Mouse (Mus musculus): ENCODE measurements at regions not wholly inside any gene's neighbourhood (a gene's known extent, or its start where the extent isn't known, plus 50 kb on each side); places are given as distances from the start of the nearest gene placed in this dataset.
A peak's percentile ranks its signal among the peaks of the same experiment; 100 is the strongest.

DNA sequence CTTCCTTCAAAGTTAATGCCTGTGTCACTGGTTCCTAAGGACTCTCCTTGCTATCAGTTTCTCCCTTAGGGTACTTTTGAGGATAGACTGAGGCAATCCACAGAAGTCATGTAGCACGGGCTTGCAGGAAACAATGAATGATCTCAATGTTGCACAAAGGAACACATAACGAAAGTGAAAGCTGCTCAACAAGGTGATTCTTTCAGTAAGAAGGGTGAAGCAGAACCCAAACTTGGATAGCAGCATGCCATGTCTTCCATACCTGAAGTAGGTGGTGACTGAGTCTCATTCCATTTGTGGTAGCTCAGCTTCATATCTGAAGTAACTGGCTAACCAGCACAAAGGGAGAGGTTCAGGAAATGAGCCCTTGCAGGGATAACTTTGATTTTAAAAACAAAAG lies 325.7 kb downstream of the H2al1j start:
- Histone ChIP-seq H3K27ac (ENCODE audit: insufficient read depth, low read depth, low read length) (no peak overlapping the region), H3K4me3 (ENCODE audit: low read depth, low read length) (no peak overlapping the region), H3K36me3 (ENCODE audit: control insufficient read depth, insufficient read depth, low read length) (no peaks in the 10 kb centered on the region), H3K4me1 (ENCODE audit: control insufficient read depth, insufficient read depth, insufficient read length, low read length) (peaks cover 8% of the 10 kb centered on the region; the same call in 1 of the 2 replicates), H3K27me3 (ENCODE audit: control insufficient read depth, insufficient read depth, low read length) (no peaks in the 10 kb centered on the region)
- no peak for TF ChIP-seq POLR2A (IDR thresholded peaks at IDR 0.05; ENCODE audit: low read depth, low read length)
- TF ChIP-seq CTCF (IDR thresholded peaks at IDR 0.05; ENCODE audit: extremely low read depth, insufficient read length, insufficient replicate concordance, low read depth, low read length) = no peak
- 38% methylated on average over 2 of the region's 2 CpGs for WGBS

DNA sequence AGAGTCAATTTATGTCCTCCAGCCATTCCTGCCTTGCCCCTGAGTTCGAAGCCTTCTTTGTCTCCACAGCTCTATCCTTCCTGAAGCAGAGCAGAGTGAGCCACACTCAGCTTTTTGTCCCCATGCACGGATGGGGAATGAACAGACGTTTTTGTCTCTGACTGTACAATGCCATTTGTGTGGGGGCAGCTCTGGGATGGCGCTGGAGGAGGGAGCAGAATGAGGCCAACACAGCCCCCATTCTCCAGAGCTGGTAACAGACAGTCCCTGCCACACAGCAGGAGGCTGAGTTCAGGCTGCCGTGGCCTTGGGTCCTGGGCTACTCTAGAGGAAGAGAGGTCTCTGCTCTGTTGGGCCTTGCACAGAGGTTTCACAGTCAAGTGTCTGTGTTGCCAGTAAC lies 327.4 kb downstream of the H2al1j start:
- Histone ChIP-seq H3K27me3 (ENCODE audit: control insufficient read depth, insufficient read depth, low read length) (no peaks in the 10 kb centered on the region), H3K27ac (ENCODE audit: insufficient read depth, low read depth, low read length) (no peak overlapping the region), H3K36me3 (ENCODE audit: control insufficient read depth, insufficient read depth, low read length) (no peaks in the 10 kb centered on the region), H3K4me1 (ENCODE audit: control insufficient read depth, insufficient read depth, insufficient read length, low read length) (peaks cover 12% of the 10 kb centered on the region; the same call in 1 of the 2 replicates), H3K4me3 (ENCODE audit: low read depth, low read length) (no peak overlapping the region)
- TF ChIP-seq CTCF (IDR thresholded peaks at IDR 0.05; ENCODE audit: extremely low read depth, insufficient read length, insufficient replicate concordance, low read depth, low read length) (no peak), POLR2A (IDR thresholded peaks at IDR 0.05; ENCODE audit: low read depth, low read length) (no peak)
- 88% methylated on average over 5 of the region's 5 CpGs for WGBS

DNA sequence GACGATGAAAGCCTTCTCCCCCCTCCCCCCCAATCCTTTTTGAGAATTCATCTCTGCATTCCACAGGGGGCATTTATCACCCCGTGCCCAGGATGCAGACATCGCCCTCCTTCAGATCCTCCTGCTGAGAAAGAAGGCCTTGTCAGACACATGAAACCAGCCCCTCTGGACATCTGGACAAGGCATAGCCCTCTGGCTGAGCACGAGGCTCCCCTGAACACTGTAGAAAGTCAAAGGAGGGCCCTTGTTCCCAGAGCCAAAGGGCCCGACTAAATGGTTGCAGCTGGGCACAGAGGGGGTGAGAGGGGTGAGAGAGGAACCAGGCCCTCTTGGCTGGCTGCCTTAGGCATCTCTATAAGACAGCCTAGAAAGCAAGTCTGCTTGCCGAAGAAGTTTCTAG lies 327.8 kb downstream of the H2al1j start:
- WGBS = 83% methylated on average over 6 of the region's 6 CpGs
- H3K4me3 ChIP-seq (ENCODE audit: low read depth, low read length) = no peak overlapping the region
- H3K36me3 ChIP-seq (ENCODE audit: control insufficient read depth, insufficient read depth, low read length) = no peaks in the 10 kb centered on the region
- H3K27me3 ChIP-seq (ENCODE audit: control insufficient read depth, insufficient read depth, low read length) = no peaks in the 10 kb centered on the region
- TF ChIP-seq CTCF (IDR thresholded peaks at IDR 0.05; ENCODE audit: extremely low read depth, insufficient read length, insufficient replicate concordance, low read depth, low read length) (no peak), POLR2A (IDR thresholded peaks at IDR 0.05; ENCODE audit: low read depth, low read length) (no peak)
- no peak overlapping the region for H3K27ac ChIP-seq (ENCODE audit: insufficient read depth, low read depth, low read length)
- H3K4me1 ChIP-seq (ENCODE audit: control insufficient read depth, insufficient read depth, insufficient read length, low read length) = peaks cover 12% of the 10 kb centered on the region; the same call in 1 of the 2 replicates

DNA sequence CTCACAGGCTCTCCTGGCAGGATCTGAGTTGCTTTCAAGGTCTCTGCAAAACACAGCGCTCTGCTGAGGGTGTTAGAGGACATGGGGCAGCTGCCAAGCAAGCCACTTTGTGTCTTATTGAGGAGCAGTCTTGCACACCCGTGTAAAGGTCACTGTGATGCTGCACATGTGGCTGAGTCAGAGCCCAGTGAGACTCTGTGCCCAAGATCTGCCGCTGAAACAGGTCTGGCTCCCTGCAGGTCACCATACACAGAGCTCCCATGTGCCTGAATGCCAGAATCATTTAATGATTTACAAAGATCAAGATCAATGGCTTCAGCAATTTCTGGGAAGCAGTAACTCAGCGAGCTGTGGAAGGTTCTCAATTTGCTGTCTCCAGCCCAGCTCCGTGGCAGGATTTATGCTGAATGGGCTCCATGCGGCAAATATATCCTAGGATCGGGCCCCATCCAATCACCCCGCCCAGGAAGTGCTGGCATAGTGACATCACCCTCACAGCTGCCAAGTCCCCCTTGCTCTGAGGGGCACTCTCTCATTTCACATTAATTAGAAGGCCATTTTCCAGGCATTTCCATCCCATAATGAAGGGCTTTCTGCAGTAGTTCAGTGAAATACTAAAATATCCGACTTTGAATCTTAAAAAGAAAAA lies 330.1 kb downstream of the H2al1j start:
- Histone ChIP-seq H3K27me3 (ENCODE audit: control insufficient read depth, insufficient read depth, low read length) (no peaks in the 10 kb centered on the region), H3K27ac (ENCODE audit: insufficient read depth, low read depth, low read length) (peak overlapping the region; percentile 95), H3K4me3 (ENCODE audit: low read depth, low read length) (no peak overlapping the region), H3K36me3 (ENCODE audit: control insufficient read depth, insufficient read depth, low read length) (no peaks in the 10 kb centered on the region), H3K4me1 (ENCODE audit: control insufficient read depth, insufficient read depth, insufficient read length, low read length) (peaks cover 12% of the 10 kb centered on the region; the same call in 1 of the 2 replicates)
- TF ChIP-seq POLR2A (IDR thresholded peaks at IDR 0.05; ENCODE audit: low read depth, low read length) (no peak), CTCF (IDR thresholded peaks at IDR 0.05; ENCODE audit: extremely low read depth, insufficient read length, insufficient replicate concordance, low read depth, low read length) (no peak)
- WGBS = 29% methylated on average over 9 of the region's 9 CpGs

DNA sequence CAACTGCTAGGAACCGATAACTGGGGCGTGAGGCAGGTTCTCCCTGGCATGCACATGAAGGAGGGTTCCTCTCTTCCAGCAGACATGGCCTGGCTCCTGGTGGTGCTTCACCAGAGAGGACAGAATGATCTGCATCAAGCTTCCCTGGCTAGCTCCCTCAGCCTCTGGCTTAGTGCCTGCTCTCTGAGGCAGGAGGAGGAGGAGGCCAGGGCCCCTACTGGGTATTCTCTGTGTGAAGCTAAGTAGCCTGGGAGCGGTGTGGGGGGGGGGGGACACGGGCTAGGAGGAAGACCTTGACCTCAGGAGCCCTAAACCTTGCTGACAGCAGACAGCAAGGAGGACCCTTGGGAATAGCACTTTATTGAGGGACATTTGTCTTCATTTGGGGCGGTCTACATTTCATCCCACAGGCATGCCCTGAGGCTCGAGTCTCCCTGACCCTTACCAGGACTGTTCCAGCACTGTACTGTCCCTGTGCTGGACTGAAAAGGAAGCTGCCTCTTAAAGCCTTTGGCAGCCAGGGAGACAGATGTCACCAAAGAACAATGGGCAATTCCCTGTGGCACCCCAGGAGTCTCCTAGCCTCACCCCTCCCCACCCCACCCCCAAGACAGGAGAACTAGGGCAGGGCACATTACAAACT lies 335.7 kb downstream of the H2al1j start:
- Histone ChIP-seq H3K27me3 (ENCODE audit: control insufficient read depth, insufficient read depth, low read length) (no peaks in the 10 kb centered on the region), H3K36me3 (ENCODE audit: control insufficient read depth, insufficient read depth, low read length) (no peaks in the 10 kb centered on the region), H3K4me1 (ENCODE audit: control insufficient read depth, insufficient read depth, insufficient read length, low read length) (peaks cover 24% of the 10 kb centered on the region; the same call in 1 of the 2 replicates), H3K4me3 (ENCODE audit: low read depth, low read length) (no peak overlapping the region), H3K27ac (ENCODE audit: insufficient read depth, low read depth, low read length) (no peak overlapping the region)
- TF ChIP-seq POLR2A (IDR thresholded peaks at IDR 0.05; ENCODE audit: low read depth, low read length) = no peak
- TF ChIP-seq CTCF (IDR thresholded peaks at IDR 0.05; ENCODE audit: extremely low read depth, insufficient read length, insufficient replicate concordance, low read depth, low read length) = no peak
- WGBS = 68% methylated on average over 6 of the region's 6 CpGs

DNA sequence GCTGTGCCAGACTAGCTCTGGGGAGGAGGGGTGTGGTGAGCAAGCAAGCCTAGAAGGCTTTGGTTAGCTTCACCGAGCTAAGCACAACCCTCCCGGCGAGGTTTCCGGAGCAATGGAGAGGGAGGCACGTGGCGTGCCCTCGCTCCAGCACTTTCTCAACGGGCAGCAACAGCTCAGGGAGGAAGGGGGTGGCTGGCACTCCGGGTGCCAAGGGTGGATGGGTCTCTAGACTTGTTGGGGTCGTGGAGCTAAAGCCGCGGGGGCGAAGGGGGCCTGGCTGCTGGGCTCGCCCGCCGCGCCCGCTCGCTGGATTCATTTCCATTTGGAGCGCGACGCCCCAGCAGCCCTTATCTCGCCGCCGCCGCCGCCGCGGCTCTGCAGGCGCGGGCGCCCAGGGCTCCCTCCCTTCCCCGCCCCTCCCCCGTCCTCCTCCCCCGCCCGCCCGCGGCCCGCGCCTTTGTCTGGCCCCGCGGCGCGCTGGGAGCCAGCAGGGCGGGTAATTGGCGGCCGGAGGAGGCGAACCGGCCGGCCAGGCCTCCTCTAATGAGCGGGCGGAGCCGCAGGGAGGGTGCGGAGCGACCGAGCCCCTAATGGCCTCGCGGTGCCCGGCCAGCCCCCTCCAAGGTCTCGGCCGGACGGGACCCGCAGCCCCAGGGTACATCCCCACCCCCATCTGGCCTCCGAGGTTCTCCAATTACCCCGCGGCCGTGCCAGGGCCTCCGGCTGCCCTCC lies 336.9 kb downstream of the H2al1j start:
- Histone ChIP-seq H3K4me1 (ENCODE audit: control insufficient read depth, insufficient read depth, insufficient read length, low read length) (peaks cover 26% of the 10 kb centered on the region; the same call in 1 of the 2 replicates), H3K36me3 (ENCODE audit: control insufficient read depth, insufficient read depth, low read length) (no peaks in the 10 kb centered on the region), H3K27ac (ENCODE audit: insufficient read depth, low read depth, low read length) (peak overlapping the region; percentile 99), H3K27me3 (ENCODE audit: control insufficient read depth, insufficient read depth, low read length) (no peaks in the 10 kb centered on the region), H3K4me3 (ENCODE audit: low read depth, low read length) (peak overlapping the region; percentile 91)
- WGBS = 12% methylated on average over 45 of the region's 68 CpGs
- TF ChIP-seq POLR2A (IDR thresholded peaks at IDR 0.05; ENCODE audit: low read depth, low read length) (peak; percentile 58; the same call in 1 of the 2 replicates), CTCF (IDR thresholded peaks at IDR 0.05; ENCODE audit: extremely low read depth, insufficient read length, insufficient replicate concordance, low read depth, low read length) (no peak)
